Mouse (Mus musculus) C3H10T1/2 (cell line): ENCODE measurements around the gene Morn2. TPM values are rescaled to one million over a fixed set of nuclear protein-coding genes. Genes with fewer than 3 reads are reported as not detected.

Experiments used
- polyA plus RNA-seq, 2 experiments: library from polyadenylated mRNA; unstranded; fragments of >200 nt; fragmentation: generic; extraction: Trizol; gene quantifications; one replicate each; pipeline ENCODE4 v1.2.1; 2012; ENCODE audit warnings: missing spikeins in 2 of 2

Gene Morn2
- 10 to 100 TPM; 31.5 to 63.8 TPM for polyA plus RNA-seq

DNA sequence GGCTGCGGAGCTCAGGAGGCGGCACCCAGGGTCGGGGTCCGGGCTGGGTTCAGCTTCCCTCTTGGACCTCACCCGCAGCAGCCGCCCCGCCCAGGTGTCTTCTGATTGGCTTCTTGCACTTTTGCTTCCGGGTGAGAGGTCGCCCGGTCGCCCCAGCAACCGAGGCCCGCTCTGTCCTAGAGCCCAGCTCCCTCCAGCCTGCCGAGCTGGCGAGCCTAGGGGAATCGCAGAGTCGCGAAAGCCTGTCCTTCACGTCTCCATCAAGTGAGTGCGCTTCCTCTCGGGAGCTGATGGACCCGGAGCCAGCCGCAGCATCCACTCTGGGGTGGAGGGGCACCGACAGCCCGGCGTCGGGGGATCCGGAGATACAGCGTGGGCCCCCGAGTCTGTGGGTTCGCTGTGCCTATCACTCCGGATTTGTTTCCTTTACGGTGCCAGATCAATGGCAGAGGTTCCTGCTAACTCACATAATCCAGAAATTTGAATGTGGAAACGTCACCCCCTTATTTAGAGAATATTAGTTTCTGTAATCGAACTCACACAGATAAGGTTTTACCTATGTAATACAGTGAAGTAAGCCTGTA, at the start of gene Morn2, which contains the start of gene Dhx57:
Gene Morn2, plus strand, starts transcription at position 130 of the 584 bp plus-strand sequence.
Gene Dhx57, minus strand, starts transcription at position 403 of the 584 bp plus-strand sequence.

DNA sequence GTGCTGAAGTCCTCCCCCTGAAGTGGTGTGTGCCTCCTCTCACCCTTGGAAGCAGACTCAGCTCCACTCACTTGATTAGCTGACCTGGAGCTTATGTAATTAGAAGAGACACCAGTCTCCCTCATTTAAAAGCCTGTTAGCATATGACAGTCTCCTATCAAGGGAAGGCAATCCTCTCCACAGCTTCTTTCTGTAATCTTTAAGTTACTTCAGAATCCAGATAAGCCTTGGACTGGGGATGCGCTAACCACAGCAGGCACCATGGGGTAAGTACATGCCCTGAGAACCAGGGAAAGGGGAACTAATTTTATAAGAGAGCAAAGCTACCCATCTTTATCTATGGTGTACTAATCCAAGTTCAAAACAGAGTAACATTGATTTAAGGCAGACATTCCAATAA, 17.2 kb downstream of the Morn2 start, which contains the start of gene Arhgef33:
Gene Arhgef33, plus strand, starts transcription at position 157 of the 400 bp plus-strand sequence.

Other genes starting within 250 kb of the Morn2 start
- gene Hnrnpll, start 227.9 kb upstream of the Morn2 start, polyA plus RNA-seq, result 10 to 100 TPM in 1 of 2 experiments, 1 to 10 TPM in 1; 2.8 to 16.9 TPM
- gene Galm, start 162.7 kb upstream of the Morn2 start, polyA plus RNA-seq, result 1 to 10 TPM in 1 of 2 experiments, under 1 TPM in 1; 0.43 to 3.8 TPM
- 10 to 100 TPM; 73.9 to 83.3 TPM for gene Srsf7, start 82.9 kb upstream of the Morn2 start, polyA plus RNA-seq
- under 1 TPM in 1 of 2 experiments, not detected in 1; 0.02 TPM for gene Ttc39d, start 82.7 kb upstream of the Morn2 start, polyA plus RNA-seq
- gene Gemin6, start 65.8 kb upstream of the Morn2 start, polyA plus RNA-seq, result 1 to 10 TPM; 2.0 to 9.7 TPM
- 10 to 100 TPM in 1 of 2 experiments, under 1 TPM in 1; 0.64 to 12.1 TPM for gene Dhx57, start 273 bp downstream of the Morn2 start, polyA plus RNA-seq
- under 1 TPM in 1 of 2 experiments, not detected in 1; 0.32 TPM for gene Arhgef33, start 17.2 kb downstream of the Morn2 start, polyA plus RNA-seq
- not detected for gene Gm10190, start 83.3 kb downstream of the Morn2 start, polyA plus RNA-seq
- gene Sos1, start 190.2 kb downstream of the Morn2 start, polyA plus RNA-seq, result 1 to 10 TPM in 1 of 2 experiments, under 1 TPM in 1; 0.30 to 3.0 TPM